Mouse (Mus musculus) lung, embryonic 16.5 days (tissue): ENCODE results near the gene Cdh23. TPM values are rescaled to one million over a fixed set of nuclear protein-coding genes. Genes with fewer than 3 reads are reported as not detected.

ENCODE experiments used
- ATAC-seq: fragments of 200-750 bp; cut with Nextera tagmentation; 2 replicates; pipeline ENCODE4 v1.8.0; 2017; ENCODE audit warnings: low read depth, mild to moderate bottlenecking, moderate library complexity
- H3K27ac ChIP-seq: fragments of 300-500 bp; sonication (generic); 2 replicates; pipeline ENCODE4 v1.5.1; 2014; ENCODE audit warnings: mild to moderate bottlenecking, control low read depth, low read length
- H3K27me3 ChIP-seq: fragments of 300-500 bp; sonication (generic); 2 replicates; pipeline ENCODE4 v1.6.1; 2014; ENCODE audit warnings: low read depth, low read length, mixed read lengths; ENCODE audit not compliant: control insufficient read depth, insufficient read depth
- H3K36me3 ChIP-seq: fragments of 300-500 bp; sonication (generic); 2 replicates; pipeline ENCODE4 v1.6.1; 2014; ENCODE audit warnings: low read length; ENCODE audit not compliant: control insufficient read depth, insufficient read depth
- H3K4me1 ChIP-seq: fragments of 300-500 bp; sonication (generic); replicated peaks from 2 replicates; pipeline ENCODE4 v1.6.1; 2014; ENCODE audit warnings: low read length, mixed read lengths; ENCODE audit not compliant: control insufficient read depth, insufficient read depth
- H3K4me2 ChIP-seq: fragments of 300-500 bp; sonication (generic); 2 replicates; pipeline ENCODE4 v1.6.1; 2014; ENCODE audit warnings: low read depth, low read length, control low read depth
- H3K4me3 ChIP-seq: fragments of 300-500 bp; sonication (generic); 2 replicates; pipeline ENCODE4 v1.5.1; 2014; ENCODE audit warnings: mild to moderate bottlenecking, low read length, control low read depth
- H3K9ac ChIP-seq: fragments of 300-500 bp; sonication (generic); 2 replicates; pipeline ENCODE4 v1.6.1; 2014; ENCODE audit warnings: low read length, control low read depth
- H3K9me3 ChIP-seq: fragments of 300-500 bp; sonication (generic); 2 replicates; pipeline ENCODE4 v1.6.1; 2016; ENCODE audit warnings: low read length; ENCODE audit not compliant: control insufficient read depth
- WGBS: fragments of 180-500 bp; shearing (Covaris S2); extraction: QIAGEN DNeasy Blood & Tissue Kit; methylation state at CpG from one replicate; pipeline ENCODE4 v1.1.7; 2014; 5-methylcytosine and 5-hydroxymethylcytosine counted together
- polyA plus RNA-seq: library from polyadenylated mRNA; unstranded; fragments of >200 nt; fragmentation: Nextera tagmentation; extraction: Ambion mirVana; gene quantifications from 2 replicates; pipeline ENCODE4 v1.2.1, GENCODE M21; 2015

Cdh23 gene
- polyA plus RNA-seq, 1 experiment from 2014 or later: 0.34 TPM

- 54% methylated on average over 5 of the region's 5 CpGs for WGBS
- no peak overlapping the region for H3K9ac ChIP-seq
Observed at GRCm38 (mm10) chr10:60607166-60607565, 89.1 kb downstream of the Cdh23 start.

GRCm38 (mm10) chr10:60606661-60607060, 89.6 kb downstream of the Cdh23 start:
- no peak for ATAC-seq
- Histone ChIP-seq H3K9me3 (no peaks in the 10 kb centered on the region), H3K27me3 (no peaks in the 10 kb centered on the region), H3K4me3 (no peak overlapping the region), H3K9ac (no peak overlapping the region), H3K36me3 (no peaks in the 10 kb centered on the region), H3K4me1 (no peaks in the 10 kb centered on the region), H3K27ac (no peak overlapping the region), H3K4me2 (no peak overlapping the region)
- WGBS: 80% methylated on average over 6 of the region's 6 CpGs

More at GRCm38 (mm10) chr10:60607166-60607565, 89.1 kb downstream of the Cdh23 start:
- no peaks in the 10 kb centered on the region for H3K9me3 ChIP-seq
- ATAC-seq: no peak
- H3K27ac ChIP-seq: no peak overlapping the region
- H3K4me2 ChIP-seq: no peak overlapping the region
- no peaks in the 10 kb centered on the region for H3K4me1 ChIP-seq
- H3K4me3 ChIP-seq: no peak overlapping the region
- no peaks in the 10 kb centered on the region for H3K36me3 ChIP-seq
- H3K27me3 ChIP-seq: no peaks in the 10 kb centered on the region; the same call in 1 of the 2 replicates

DNA sequence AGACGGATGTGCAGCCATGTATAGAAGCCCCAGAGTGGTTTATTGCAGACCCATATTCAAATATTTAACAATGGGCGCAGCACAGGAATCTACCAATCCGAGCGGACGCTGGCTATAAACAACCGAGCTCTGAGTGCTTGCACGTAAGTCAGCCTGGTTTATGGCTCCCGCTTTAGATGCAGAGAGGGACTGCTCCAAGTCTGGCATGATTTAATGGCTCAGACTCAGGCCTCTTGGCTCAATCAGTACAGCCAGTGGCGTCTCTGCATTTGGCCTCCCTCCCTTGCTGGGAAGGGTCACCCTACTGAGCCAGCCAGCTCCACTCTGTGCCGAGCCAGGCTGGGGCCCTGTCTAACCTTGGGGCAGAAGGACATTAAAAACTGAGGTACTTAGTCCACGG, 94.1 kb downstream of the Cdh23 start:
- Histone ChIP-seq H3K36me3 (no peaks in the 10 kb centered on the region), H3K9ac (no peak overlapping the region), H3K27me3 (no peaks in the 10 kb centered on the region), H3K4me2 (no peak overlapping the region), H3K27ac (no peak overlapping the region), H3K4me1 (no peaks in the 10 kb centered on the region), H3K4me3 (no peak overlapping the region), H3K9me3 (no peaks in the 10 kb centered on the region)
- WGBS: 67% methylated on average over 11 of the region's 11 CpGs
- ATAC-seq: no peak

DNA sequence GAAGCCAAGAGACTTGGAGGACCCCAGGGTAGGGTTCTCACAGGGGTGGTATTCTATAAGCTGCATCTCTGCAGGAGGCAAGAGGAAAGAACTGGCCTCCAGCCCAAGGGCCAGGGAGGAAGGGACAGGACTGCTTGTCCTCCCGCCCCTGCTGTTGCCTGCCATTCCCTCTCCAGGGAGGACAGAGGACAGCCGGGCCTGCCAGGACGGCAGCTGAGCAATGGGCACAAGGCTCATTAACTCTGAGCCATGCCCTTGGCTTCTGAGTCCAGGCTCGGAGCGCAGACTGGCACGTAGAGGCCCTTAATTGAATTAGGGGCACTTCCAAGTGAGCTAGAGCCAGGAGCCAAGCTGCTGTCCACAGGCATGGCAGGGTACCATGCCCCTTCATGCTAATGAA, 101.1 kb downstream of the Cdh23 start:
- Histone ChIP-seq H3K4me1 (no peaks in the 10 kb centered on the region), H3K4me2 (no peak overlapping the region), H3K27ac (no peak overlapping the region), H3K9ac (no peak overlapping the region), H3K27me3 (no peaks in the 10 kb centered on the region), H3K9me3 (no peaks in the 10 kb centered on the region), H3K4me3 (no peak overlapping the region), H3K36me3 (no peaks in the 10 kb centered on the region)
- 74% methylated on average over 6 of the region's 6 CpGs for WGBS
- no peak for ATAC-seq

GRCm38 (mm10) chr10:60592881-60593575, 103.3 kb downstream of the Cdh23 start:
- H3K4me2 ChIP-seq: no peak overlapping the region
- 25% methylated on average over 22 of the region's 22 CpGs for WGBS

DNA sequence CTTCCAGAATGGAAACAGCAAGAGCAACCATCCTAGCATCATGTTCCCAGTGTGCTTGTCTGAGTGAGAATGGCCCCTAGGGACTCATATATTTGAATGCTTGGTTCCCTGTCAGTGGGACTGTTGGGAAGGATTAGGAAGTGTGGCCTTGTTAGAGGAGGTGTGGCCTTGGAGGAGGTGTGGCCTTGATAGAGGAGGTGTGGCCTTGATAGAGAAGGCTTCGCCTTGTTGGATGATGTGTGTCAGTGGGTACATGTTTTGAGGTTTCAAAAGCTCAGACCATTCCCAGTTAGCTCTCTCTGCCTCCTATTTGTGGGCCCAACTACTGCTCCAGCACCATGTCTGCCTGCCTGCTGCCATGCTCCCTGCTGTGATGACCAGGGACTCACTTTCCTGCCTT, 105.0 kb downstream of the Cdh23 start:
- WGBS: 78% methylated on average over 1 of the region's 1 CpGs
- H3K27me3 ChIP-seq: no peaks in the 10 kb centered on the region

More at GRCm38 (mm10) chr10:60592881-60593575, 103.3 kb downstream of the Cdh23 start:
- ATAC-seq: no peak
- H3K4me3 ChIP-seq: no peak overlapping the region
- H3K36me3 ChIP-seq: no peaks in the 10 kb centered on the region
- no peak overlapping the region for H3K9ac ChIP-seq
- no peaks in the 10 kb centered on the region for H3K4me1 ChIP-seq
- no peak overlapping the region for H3K27ac ChIP-seq
- H3K27me3 ChIP-seq: no peaks in the 10 kb centered on the region
- H3K9me3 ChIP-seq: no peaks in the 10 kb centered on the region

DNA sequence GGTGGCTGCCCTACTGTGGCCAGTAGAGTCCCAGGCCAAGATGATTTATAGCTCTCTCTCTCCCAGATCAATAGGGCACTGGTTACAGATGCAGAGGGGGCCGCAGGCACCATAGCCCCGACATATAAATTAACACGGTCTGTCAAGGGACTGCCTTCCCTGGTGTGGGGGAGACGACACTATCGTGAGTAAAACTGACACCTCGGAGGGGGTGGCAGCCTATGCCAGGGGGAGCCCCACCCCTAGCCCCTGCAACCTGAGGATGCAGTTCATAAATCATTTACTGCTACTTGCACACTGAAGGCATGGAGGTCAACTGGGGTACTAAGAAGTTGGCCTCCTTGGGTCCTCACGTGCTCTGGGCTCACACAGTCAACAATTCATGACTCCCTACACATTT, 106.0 kb downstream of the Cdh23 start:
- H3K27ac ChIP-seq: no peak overlapping the region
- H3K27me3 ChIP-seq: no peaks in the 10 kb centered on the region
- H3K9ac ChIP-seq: no peak overlapping the region
- no peak for ATAC-seq
- H3K4me2 ChIP-seq: no peak overlapping the region
- H3K4me1 ChIP-seq: no peaks in the 10 kb centered on the region
- no peak overlapping the region for H3K4me3 ChIP-seq
- H3K9me3 ChIP-seq: no peaks in the 10 kb centered on the region
- WGBS: 51% methylated on average over 7 of the region's 7 CpGs
- H3K36me3 ChIP-seq: no peaks in the 10 kb centered on the region

More for the DNA sequence above, 105.0 kb downstream of the Cdh23 start:
- H3K9ac ChIP-seq: no peak overlapping the region
- no peaks in the 10 kb centered on the region for H3K9me3 ChIP-seq
- no peak overlapping the region for H3K4me2 ChIP-seq
- H3K4me1 ChIP-seq: no peaks in the 10 kb centered on the region
- no peak overlapping the region for H3K27ac ChIP-seq
- no peaks in the 10 kb centered on the region for H3K36me3 ChIP-seq
- H3K4me3 ChIP-seq: no peak overlapping the region
- no peak for ATAC-seq

DNA sequence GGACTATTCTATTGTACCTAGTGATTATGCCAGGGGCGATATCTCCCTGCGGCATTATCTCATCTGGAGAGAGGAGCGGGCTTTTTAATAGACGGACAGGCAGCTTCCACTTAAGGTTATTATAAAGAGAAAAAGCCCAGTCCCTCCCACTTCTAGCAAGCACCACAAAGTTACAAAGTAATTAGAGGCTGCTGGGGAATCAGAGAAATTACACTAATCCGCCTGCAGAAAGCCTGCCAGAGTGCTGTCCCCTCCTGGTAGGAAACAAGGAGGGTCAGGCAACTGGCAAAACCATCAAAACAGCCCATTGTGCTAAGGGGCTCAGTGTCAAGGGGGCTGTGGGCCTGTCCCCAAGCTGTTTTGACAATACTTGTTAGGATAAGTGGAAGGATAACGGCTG, 110.6 kb downstream of the Cdh23 start:
- Histone ChIP-seq H3K4me2 (no peak overlapping the region), H3K9me3 (no peaks in the 10 kb centered on the region), H3K4me1 (no peaks in the 10 kb centered on the region), H3K9ac (no peak overlapping the region), H3K36me3 (no peaks in the 10 kb centered on the region), H3K4me3 (no peak overlapping the region), H3K27me3 (no peaks in the 10 kb centered on the region), H3K27ac (no peak overlapping the region)
- no peak for ATAC-seq
- 67% methylated on average over 6 of the region's 6 CpGs for WGBS

DNA sequence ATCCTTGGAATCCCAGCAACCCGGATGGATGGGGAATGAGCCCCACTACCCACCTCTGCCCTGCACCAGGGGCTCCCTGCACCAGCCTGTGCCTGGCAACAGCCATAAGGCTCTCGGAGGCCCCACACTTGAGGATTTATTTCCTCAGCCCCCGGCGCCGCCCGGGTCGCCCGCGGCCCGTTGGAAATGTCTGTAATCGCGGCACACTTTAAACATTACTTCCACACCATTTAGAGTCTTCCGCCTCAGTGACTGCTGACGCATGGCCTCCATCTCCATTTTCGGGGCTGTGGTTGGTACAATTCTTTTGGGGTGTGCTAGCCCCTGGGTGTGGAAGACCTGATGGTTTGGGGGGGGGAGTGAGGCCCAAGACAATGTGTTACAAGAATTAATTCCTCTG, 113.3 kb downstream of the Cdh23 start:
- Histone ChIP-seq H3K4me2 (no peak overlapping the region), H3K9ac (no peak overlapping the region), H3K27me3 (no peaks in the 10 kb centered on the region), H3K9me3 (no peaks in the 10 kb centered on the region), H3K27ac (no peak overlapping the region), H3K36me3 (no peaks in the 10 kb centered on the region), H3K4me1 (no peaks in the 10 kb centered on the region; the same call in 1 of the 2 replicates), H3K4me3 (no peak overlapping the region)
- 54% methylated on average over 15 of the region's 15 CpGs for WGBS
- ATAC-seq: no peak
